Mouse (Mus musculus) embryonic facial prominence, embryonic 12.5 days (tissue): Measurements from ENCODE around the gene Gm44511. TPM values are rescaled to one million over a fixed set of nuclear protein-coding genes. Genes with fewer than 3 reads are reported as not detected.
"Not testable (repeated sequence)": the region's sequence is repeated elsewhere in the genome, so short reads cannot be mapped to it uniquely, and the experiment has no call there.

Experiments
- ATAC-seq: fragments of 200-750 bp; cut with Nextera tagmentation; 2 replicates; pipeline ENCODE4 v1.8.0; 2017; ENCODE audit not compliant: insufficient number of reproducible peaks, insufficient read depth, low FRiP score, low TSS enrichment
- H3K27ac ChIP-seq: fragments of 300-500 bp; sonication (generic); 2 replicates; pipeline ENCODE4 v1.5.1; 2016; ENCODE audit warnings: mild to moderate bottlenecking
- H3K27me3 ChIP-seq: fragments of 300-500 bp; sonication (generic); 2 replicates; pipeline ENCODE4 v1.6.1; 2016; ENCODE audit warnings: mild to moderate bottlenecking, moderate library complexity
- H3K36me3 ChIP-seq: fragments of 300-500 bp; sonication (generic); 2 replicates; pipeline ENCODE4 v1.6.1; 2016; ENCODE audit warnings: mild to moderate bottlenecking
- H3K4me1 ChIP-seq: fragments of 300-500 bp; sonication (generic); 2 replicates; pipeline ENCODE4 v1.6.1; 2016
- H3K4me2 ChIP-seq: fragments of 300-500 bp; sonication (generic); replicated peaks from 2 replicates; pipeline ENCODE4 v1.6.1; 2016; ENCODE audit warnings: mild to moderate bottlenecking, moderate library complexity
- H3K4me3 ChIP-seq: fragments of 300-500 bp; sonication (generic); 2 replicates; pipeline ENCODE4 v1.5.1; 2016; ENCODE audit warnings: mild to moderate bottlenecking
- H3K9ac ChIP-seq: fragments of 300-500 bp; sonication (generic); 2 replicates; pipeline ENCODE4 v1.6.1; 2016; ENCODE audit warnings: mild to moderate bottlenecking, moderate library complexity
- H3K9me3 ChIP-seq: fragments of 300-500 bp; sonication (generic); 2 replicates; pipeline ENCODE4 v1.6.1; 2016; ENCODE audit warnings: mild to moderate bottlenecking, moderate library complexity
- WGBS: fragments of 180-500 bp; shearing (Covaris S2); methylation state at CpG from one replicate; pipeline ENCODE4 v1.1.7; 2016; 5-methylcytosine and 5-hydroxymethylcytosine counted together
- polyA plus RNA-seq: library from polyadenylated mRNA; unstranded; fragments of >200 nt; fragmentation: Nextera tagmentation; extraction: Ambion mirVana; gene quantifications from 2 replicates; pipeline ENCODE4 v1.2.1, GENCODE M21; 2016

Gene Gm44511
- polyA plus RNA-seq, 1 experiment from 2014 or later, result not detected

- 86% methylated on average over 4 of the region's 4 CpGs for WGBS
- Histone ChIP-seq H3K4me3 (no peak overlapping the region), H3K27ac (no peak overlapping the region), H3K9ac (no peak overlapping the region), H3K9me3 (no peaks in the 10 kb centered on the region), H3K4me2 (no peak overlapping the region), H3K4me1 (no peaks in the 10 kb centered on the region), H3K36me3 (no peaks in the 10 kb centered on the region), H3K27me3 (no peaks in the 10 kb centered on the region)
- ATAC-seq, result no peak
Measured at GRCm38 (mm10) chr6:128818083-128818802, 7.9 kb downstream of the Gm44511 start.

GRCm38 (mm10) chr6:128808532-128808931 lies 17.6 kb downstream of the Gm44511 start:
- no peak overlapping the region for H3K4me2 ChIP-seq
- no peak overlapping the region for H3K4me3 ChIP-seq
- no peak for ATAC-seq
- no peaks in the 10 kb centered on the region for H3K9me3 ChIP-seq
- H3K9ac ChIP-seq, result no peak overlapping the region
- no peaks in the 10 kb centered on the region for H3K36me3 ChIP-seq
- H3K27me3 ChIP-seq, result no peaks in the 10 kb centered on the region
- 91% methylated on average over 5 of the region's 5 CpGs for WGBS
- H3K4me1 ChIP-seq, result no peaks in the 10 kb centered on the region
- H3K27ac ChIP-seq, result no peak overlapping the region

GRCm38 (mm10) chr6:128807021-128807420 lies 19.1 kb downstream of the Gm44511 start:
- no peaks in the 10 kb centered on the region for H3K36me3 ChIP-seq
- H3K4me3 ChIP-seq, result no peak overlapping the region
- no peaks in the 10 kb centered on the region for H3K9me3 ChIP-seq
- H3K4me2 ChIP-seq, result no peak overlapping the region
- ATAC-seq, result no peak
- no peaks in the 10 kb centered on the region for H3K27me3 ChIP-seq
- no peak overlapping the region for H3K9ac ChIP-seq
- H3K4me1 ChIP-seq, result no peaks in the 10 kb centered on the region
- 73% methylated on average over 3 of the region's 3 CpGs for WGBS
- H3K27ac ChIP-seq, result no peak overlapping the region

- H3K27me3 ChIP-seq, H3K9ac ChIP-seq, H3K9me3 ChIP-seq, H3K36me3 ChIP-seq, H3K4me2 ChIP-seq, H3K27ac ChIP-seq, H3K4me1 ChIP-seq, ATAC-seq, H3K4me3 ChIP-seq: not testable (repeated sequence)
- 64% methylated on average over 7 of the region's 7 CpGs for WGBS
Measured at GRCm38 (mm10) chr6:128804823-128805640, 21.1 kb downstream of the Gm44511 start.

GRCm38 (mm10) chr6:128802999-128803857 lies 22.9 kb downstream of the Gm44511 start:
- no peak overlapping the region for H3K9ac ChIP-seq
- WGBS, result 8% methylated on average over 26 of the region's 26 CpGs
- 0 out of 2 replicates have a peak overlapping the region, but pooled peaks have one; percentile 74 for H3K27ac ChIP-seq

GRCm38 (mm10) chr6:128802557-128802956 lies 23.6 kb downstream of the Gm44511 start:
- 10% methylated on average over 10 of the region's 10 CpGs for WGBS
- Histone ChIP-seq H3K9ac (peak overlapping the region; percentile 50; the same call in 1 of the 2 replicates), H3K4me2 (peak overlapping the region; percentile 56), H3K27me3 (no peaks in the 10 kb centered on the region), H3K27ac (peak overlapping the region; percentile 74; the same call in 1 of the 2 replicates), H3K36me3 (no peaks in the 10 kb centered on the region), H3K9me3 (no peaks in the 10 kb centered on the region), H3K4me3 (peak overlapping the region; percentile 48), H3K4me1 (no peaks in the 10 kb centered on the region)
- ATAC-seq, result peak; percentile 57

More at GRCm38 (mm10) chr6:128802999-128803857, 22.9 kb downstream of the Gm44511 start:
- H3K36me3 ChIP-seq, result no peaks in the 10 kb centered on the region
- H3K4me1 ChIP-seq, result no peaks in the 10 kb centered on the region
- ATAC-seq, result peak; percentile 90
- H3K27me3 ChIP-seq, result no peaks in the 10 kb centered on the region
- peak overlapping the region; percentile 48 for H3K4me3 ChIP-seq
- H3K4me2 ChIP-seq, result peak overlapping the region; percentile 56
- no peaks in the 10 kb centered on the region for H3K9me3 ChIP-seq

- H3K27me3 ChIP-seq, H3K9ac ChIP-seq, H3K4me1 ChIP-seq, ATAC-seq, H3K9me3 ChIP-seq, H3K4me3 ChIP-seq, H3K27ac ChIP-seq, H3K4me2 ChIP-seq, H3K36me3 ChIP-seq: not testable (repeated sequence)
- WGBS, result 71% methylated on average over 5 of the region's 5 CpGs
Measured at GRCm38 (mm10) chr6:128800696-128801095, 25.4 kb downstream of the Gm44511 start.

- Histone ChIP-seq H3K4me1 (no peaks in the 10 kb centered on the region), H3K27ac (0 out of 2 replicates have a peak overlapping the region, but pooled peaks have one; percentile 6), H3K9ac (peak overlapping the region; percentile 15; the same call in 1 of the 2 replicates), H3K36me3 (no peaks in the 10 kb centered on the region), H3K4me3 (peak overlapping the region; percentile 61), H3K27me3 (no peaks in the 10 kb centered on the region), H3K9me3 (no peaks in the 10 kb centered on the region), H3K4me2 (peak overlapping the region; percentile 51)
- WGBS, result 25% methylated on average over 7 of the region's 7 CpGs
- ATAC-seq, result 0 out of 2 replicates have a peak, but pooled peaks have one; percentile 11
Measured at GRCm38 (mm10) chr6:128799896-128800270, 26.2 kb downstream of the Gm44511 start.

GRCm38 (mm10) chr6:128799144-128799895 lies 26.8 kb downstream of the Gm44511 start:
- ATAC-seq, result peak; percentile 31
- H3K4me3 ChIP-seq, result peak overlapping the region; percentile 61
- H3K27ac ChIP-seq, result peak overlapping the region; percentile 83
- not testable (repeated sequence) for H3K9me3 ChIP-seq, H3K4me1 ChIP-seq, H3K27me3 ChIP-seq, H3K36me3 ChIP-seq
- peak overlapping the region; percentile 53 for H3K9ac ChIP-seq
- WGBS, result under 1% methylated on average over 49 of the region's 49 CpGs
- peak overlapping the region; percentile 51 for H3K4me2 ChIP-seq

GRCm38 (mm10) chr6:128798772-128799143 lies 27.4 kb downstream of the Gm44511 start:
- ATAC-seq, result not testable (repeated sequence)

More at GRCm38 (mm10) chr6:128798772-128799143, 27.4 kb downstream of the Gm44511 start:
- Histone ChIP-seq H3K9ac (peak overlapping the region; percentile 53), H3K27ac (peak overlapping the region; percentile 83), H3K4me2 (peak overlapping the region; percentile 58), H3K4me3 (peak overlapping the region; percentile 61)
- H3K27me3 ChIP-seq, H3K9me3 ChIP-seq, H3K4me1 ChIP-seq, H3K36me3 ChIP-seq: not testable (repeated sequence)
- 0% methylated on average over 20 of the region's 20 CpGs for WGBS
